ENCODE assay signal across 8 mouse cellular contexts in genomic region chr9:65908394-65909300, GRCm38 (mm10). TPM values are rescaled to one million over a fixed set of nuclear protein-coding genes. Genes with fewer than 3 reads are reported as not detected.
A peak's percentile ranks its signal among the peaks of the same experiment; 100 is the strongest.
DNase-seq lines count a peak whose midpoint lies in the region; ATAC-seq lines count a peak whose summit lies in the region.

Trip4 (minus strand) TSS chr9:65908794.
Csnk1g1 (plus strand) TSS chr9:65908924.

- peak within 1 kb of the TSS; percentile 91 for H3K4me2 ChIP-seq in hindbrain, embryonic 15.5 days

- under 1% methylated on average over 38 of the region's 38 CpGs for WGBS in hindbrain, embryonic 15.5 days

- DNase-seq in T-cell, adult 2 months (ENCODE audit: low spot score) = peak; percentile 92
- peak; percentile 92 to 94 for DNase-seq in cerebellum, postnatal 36 days
- peak; percentile 94 to 96 for DNase-seq in frontal cortex, postnatal 36 days (ENCODE audit: low spot score in 2 of 2)
- DNase-seq in left cerebral cortex, adult 11 months (ENCODE audit: low spot score) = peak; percentile 96
- peak; percentile 94 to 98 for DNase-seq in lung, postnatal 4 days
- DNase-seq in retina, postnatal 7 days (ENCODE audit: low read depth, low spot score) = peak; percentile 94
- DNase-seq in urinary bladder, adult 2 months (ENCODE audit: low spot score) = peak; percentile 81

- no peaks in the 10 kb centered on the region for H3K9me3 ChIP-seq in hindbrain, embryonic 15.5 days

- no peaks in the 10 kb centered on the region for H3K27me3 ChIP-seq in hindbrain, embryonic 15.5 days

- peaks cover 5% of the 10 kb centered on the region; the same call in 1 of the 2 replicates for H3K36me3 ChIP-seq in hindbrain, embryonic 15.5 days

- H3K4me1 ChIP-seq in hindbrain, embryonic 15.5 days (replicated peaks) = peaks cover 22% of the 10 kb centered on the region

- peak within 1 kb of the TSS; percentile 80 for H3K9ac ChIP-seq in hindbrain, embryonic 15.5 days

- ATAC-seq in hindbrain, embryonic 15.5 days (ENCODE audit: low FRiP score, low read depth) = peak; percentile 99

- peak within 1 kb of the TSS; percentile 75 for H3K4me3 ChIP-seq in hindbrain, embryonic 15.5 days

- H3K27ac ChIP-seq in hindbrain, embryonic 15.5 days (replicated peaks) = peak within 1 kb of the TSS; percentile 92

RNA-seq across cellular contexts. Expression of gene Trip4, which starts in this region (rescaled TPM):
- polyA plus RNA-seq in hindbrain, embryonic 15.5 days (2015; fragmentation: Nextera tagmentation; extraction: Ambion mirVana) = 29.6 and 31.6 TPM in 2 replicates
- 19.4 and 21.2 TPM in 2 replicates for polyA plus RNA-seq in urinary bladder, adult 2 months (2012; rRNA removed)

RNA-seq across cellular contexts. Expression of gene Csnk1g1, which starts in this region (rescaled TPM):
- polyA plus RNA-seq in hindbrain, embryonic 15.5 days (2015; fragmentation: Nextera tagmentation; extraction: Ambion mirVana) = 22.4 and 22.9 TPM in 2 replicates
- polyA plus RNA-seq in urinary bladder, adult 2 months (2012; rRNA removed) = 11.2 and 12.3 TPM in 2 replicates

Comparison
In these comparisons a context has a peak if more than half of its experiments do, and no peak if none do; other contexts are left out.
1. Peak in every context shown above with its lines: DNase-seq, ATAC-seq, H3K4me3 ChIP-seq and H3K27ac ChIP-seq.